Mouse (Mus musculus) lung, adult 18-20 months (tissue): Measurements from ENCODE around the gene Ush1g.

Source experiments
- DNase-seq, 2 experiments: peaks; one replicate each; pipeline ENCODE4 v3.0.0; 2022; ENCODE audit warnings: mixed read lengths in 2 of 2

The Ush1g gene

DNA sequence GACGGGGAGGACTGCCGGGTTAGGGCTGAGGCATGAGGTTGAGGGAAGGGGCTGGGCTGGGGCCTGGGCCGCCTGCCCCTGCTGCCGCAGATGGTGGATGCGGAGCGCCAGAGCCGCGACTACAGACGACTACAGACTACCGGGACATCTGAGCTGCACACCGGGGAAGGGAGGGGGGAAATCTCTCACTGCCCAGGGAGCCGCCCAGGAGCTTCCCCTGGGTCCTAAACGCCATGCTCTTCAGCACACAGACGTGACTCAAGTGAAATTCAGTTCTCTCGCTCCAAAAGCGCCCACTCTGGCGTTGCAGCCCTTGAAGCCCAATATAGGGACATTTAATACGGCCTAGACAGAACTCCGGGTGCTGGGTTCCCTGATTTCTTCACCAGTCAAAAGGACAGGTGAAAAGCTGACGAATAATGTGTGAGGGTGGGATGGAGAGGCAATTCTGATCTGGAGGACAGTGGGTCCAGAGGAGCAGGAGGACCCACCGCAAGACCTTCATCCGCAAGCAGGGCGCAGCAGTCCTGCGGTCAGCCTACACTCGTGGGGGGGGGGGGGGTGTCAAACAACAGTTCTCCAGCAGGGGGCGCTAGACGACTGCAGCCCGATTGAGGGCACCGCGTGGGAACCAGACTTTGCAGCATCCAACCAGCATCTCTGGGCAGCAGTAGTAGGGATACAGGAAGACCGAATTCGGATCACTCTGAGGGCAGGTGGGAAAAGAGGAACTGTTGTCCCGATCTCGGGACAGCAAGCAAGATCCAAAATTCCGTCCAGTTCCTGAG lies at the start of gene Ush1g:
Gene Ush1g (minus strand): TSS at position 136 of the 788 bp plus-strand sequence.
- peak; percentile 21 to 28 for DNase-seq

DNA sequence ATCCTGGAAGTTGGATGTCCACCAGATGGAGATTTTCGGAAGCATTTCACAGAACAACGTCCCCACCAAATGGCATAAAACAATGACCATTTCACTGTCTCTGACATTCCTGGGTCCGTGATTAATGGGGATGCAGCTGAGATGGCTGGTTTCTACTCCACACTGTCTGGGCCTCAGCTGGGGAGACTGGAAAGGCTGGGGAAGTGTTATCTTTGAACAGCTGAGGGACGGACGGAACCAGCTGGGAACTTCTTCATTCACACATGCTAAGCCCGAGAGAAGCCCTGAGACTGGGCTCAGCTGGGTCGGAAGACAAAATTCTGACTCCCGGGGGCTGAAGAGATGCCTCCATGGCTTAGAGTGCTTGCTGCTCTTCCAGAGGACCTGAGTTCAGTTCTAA lies 49.5 kb upstream of the Ush1g start:
- DNase-seq, result no peak

DNA sequence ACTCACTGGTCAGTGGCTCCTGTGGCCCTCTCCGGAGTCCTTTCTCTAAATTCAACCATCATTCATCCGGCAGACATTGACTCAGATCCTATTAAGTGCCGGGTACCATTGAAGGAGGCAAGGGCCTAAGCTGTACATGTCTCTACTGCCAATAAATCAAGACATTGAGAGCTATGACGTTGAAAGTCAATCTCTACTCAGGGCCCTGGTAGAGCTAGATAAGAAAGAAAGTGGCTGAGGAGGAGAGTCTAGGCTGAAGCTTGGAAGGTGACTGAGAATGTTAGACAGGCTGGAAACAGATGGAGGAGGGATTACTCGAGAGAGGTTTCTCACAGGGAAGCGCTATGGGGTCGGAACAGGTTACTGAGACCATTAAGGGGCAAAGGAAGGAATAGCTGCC lies 48.5 kb upstream of the Ush1g start:
- DNase-seq, result no peak

DNA sequence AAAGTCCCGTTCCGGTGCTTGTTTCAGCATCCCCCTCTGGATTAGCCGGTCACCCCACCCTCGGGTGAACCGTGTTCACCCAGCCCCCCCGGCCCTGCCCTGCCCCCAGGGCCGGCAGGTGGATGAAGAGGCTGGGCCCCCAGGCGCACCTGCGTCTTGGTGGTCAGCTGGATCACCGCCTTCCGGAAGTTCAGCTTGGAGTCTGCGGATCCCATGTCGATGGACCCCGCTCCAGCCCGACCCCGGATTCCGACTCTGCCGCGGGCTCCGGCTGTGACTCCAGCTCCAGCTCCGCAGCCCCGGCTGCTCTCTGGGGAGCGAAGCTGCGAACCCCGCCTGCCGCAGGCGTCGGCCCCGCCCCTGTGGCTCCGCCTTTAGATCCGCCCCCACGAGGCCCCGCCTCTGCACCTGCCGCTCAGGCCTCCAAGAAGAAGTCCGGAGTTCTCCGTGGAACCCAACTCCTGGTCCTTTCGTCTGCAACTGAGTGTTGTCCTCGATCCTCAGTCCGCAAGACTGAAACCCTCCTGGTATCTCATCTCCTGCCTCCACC lies 45.6 kb upstream of the Ush1g start, which contains the start of gene Hid1:
Gene Hid1 (minus strand): TSS at position 362 of the 550 bp plus-strand sequence.
- DNase-seq, result peak; percentile 90

DNA sequence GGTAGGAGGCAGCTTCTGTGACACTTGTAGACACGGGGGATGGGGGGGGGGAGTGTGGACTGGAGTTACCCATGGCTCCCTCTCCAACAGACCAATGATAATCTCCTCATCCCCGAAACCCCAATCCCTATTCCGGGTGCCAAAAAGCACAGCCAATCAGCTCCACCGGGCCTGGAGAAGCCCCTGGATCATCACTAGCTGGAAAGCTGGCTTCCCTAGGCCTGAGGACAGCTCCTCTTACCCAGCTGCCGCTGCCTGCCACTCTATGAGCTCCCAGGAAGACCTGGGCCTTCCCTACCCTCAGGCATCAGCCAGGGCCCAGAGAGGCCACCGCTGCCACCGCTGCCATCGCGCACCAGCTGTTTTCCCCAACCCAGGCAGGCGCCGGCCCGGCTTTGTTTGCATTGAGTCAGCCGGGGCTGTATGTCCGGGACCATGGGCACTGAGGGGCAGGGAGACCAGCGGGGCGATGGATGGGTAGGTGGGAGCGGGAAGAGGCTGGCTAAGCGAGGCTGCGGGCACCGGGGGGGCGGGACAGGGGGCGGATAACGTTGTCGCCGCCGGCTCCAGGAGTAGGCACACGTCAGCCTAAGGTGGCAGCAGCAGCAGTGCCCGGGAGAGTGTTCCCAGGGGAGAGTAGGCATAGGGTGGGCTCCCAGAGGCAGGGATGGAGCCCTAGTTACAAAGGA lies 45.0 kb upstream of the Ush1g start:
- no peak for DNase-seq

DNA sequence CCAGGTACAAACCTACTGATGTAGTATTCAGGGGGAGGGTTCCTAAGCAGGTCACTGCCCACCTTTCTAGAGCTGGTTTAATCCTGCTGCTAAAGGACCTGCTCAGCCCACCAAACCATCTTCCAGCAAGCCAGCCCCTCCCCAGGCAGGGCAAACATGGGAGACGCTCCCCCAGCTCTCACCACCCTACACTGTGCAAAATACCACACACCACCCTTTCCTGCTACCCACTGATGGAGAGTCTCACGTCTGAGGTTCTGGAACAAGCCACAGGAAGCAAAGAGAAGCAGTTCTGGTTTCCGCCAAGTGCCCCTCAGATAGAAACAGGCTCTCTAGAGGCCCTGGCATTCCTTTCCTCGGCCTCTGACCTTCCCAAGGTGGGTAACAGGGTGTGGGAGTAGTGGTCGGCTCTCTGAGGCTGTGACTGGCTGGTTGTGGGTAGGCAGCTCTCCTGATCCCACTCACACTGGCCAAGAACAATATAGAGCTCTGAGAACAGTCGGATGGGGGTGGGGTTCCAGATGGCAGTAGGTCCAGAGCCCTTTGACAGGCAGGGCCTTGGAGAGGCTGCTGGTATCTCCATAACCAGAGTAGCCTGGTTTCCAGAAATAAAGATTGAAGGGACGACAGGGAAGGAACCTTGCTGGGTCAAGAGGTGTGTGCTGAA lies 44.3 kb upstream of the Ush1g start:
- DNase-seq, result no peak

DNA sequence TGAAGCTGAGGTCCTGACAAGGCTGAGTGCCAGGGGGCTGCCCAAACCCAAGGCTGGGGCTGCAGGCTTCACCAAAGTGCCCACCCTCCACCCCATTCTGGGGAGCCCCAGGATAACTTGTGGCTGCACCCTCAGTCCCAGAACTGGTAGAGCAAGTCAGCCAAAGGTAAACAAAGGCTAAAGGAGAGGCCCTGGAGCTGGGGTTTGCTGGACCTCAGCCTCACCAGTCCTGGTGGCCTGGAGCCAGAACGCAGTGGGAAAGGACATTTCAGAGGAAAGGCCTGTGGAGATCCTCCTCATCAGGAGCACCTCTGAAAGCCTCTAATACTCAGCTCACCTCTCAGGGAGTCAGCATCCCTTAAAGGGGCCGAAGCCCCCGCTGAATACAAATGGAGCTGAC lies 42.3 kb upstream of the Ush1g start:
- DNase-seq, result peak; percentile 61 to 69

DNA sequence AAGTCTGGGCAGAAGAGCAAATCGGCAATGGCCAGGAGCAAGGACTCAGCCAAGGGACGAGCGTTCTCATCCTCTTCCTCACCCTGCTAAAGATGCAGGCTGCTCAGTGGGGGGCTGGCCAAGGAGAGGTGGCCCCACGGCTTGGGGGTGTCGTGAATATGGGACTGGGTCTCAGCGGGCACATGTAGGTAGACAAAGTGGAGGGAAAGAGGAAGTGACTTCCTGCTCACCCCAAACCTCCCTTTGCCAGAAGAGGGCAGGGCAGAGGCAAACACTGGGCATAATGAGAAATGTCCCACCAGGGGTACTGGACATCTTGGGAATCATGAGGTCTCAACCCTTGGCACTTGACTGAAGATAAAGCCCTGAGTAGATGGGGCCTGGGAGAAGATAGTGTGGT lies 37.9 kb upstream of the Ush1g start:
- DNase-seq, result no peak

DNA sequence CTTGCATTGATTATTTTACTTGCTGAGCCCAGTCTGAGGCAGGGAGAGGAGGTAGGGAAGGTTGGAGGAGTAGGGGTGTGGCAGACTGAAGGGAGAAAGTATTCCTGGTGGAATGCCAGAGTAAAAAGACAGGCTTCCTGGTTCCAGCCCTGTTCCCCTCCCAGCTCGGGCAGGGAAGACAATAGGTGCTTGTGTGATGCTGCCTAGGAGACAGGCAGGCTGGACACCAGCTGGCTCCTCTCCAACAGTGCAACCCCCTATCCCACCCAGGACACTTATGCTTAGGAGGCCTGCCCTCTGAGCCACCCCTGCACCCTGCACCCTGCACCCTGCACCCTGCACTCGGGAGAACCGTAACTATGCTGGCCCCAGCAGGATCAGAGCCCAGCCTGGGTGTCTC lies 37.5 kb upstream of the Ush1g start:
- peak; percentile 34 to 46 for DNase-seq

DNA sequence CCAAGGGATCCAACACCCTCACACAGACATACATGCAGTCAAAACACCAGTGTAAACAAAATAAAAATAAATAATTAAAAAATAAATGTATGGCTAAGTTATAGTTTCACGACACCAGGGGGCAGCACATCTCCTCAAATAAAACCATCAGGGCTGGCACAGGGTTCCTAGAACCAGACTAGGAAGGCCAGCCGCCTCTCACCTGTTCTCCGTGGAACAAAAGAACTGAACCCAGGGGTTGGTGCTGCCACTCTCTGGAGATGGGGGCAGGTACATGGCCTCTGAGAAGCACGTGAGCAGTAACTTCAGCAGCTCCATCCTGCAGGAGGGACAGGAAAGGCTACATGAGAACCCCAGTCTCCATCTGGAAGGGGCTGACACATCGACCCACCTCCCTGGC lies 36.6 kb upstream of the Ush1g start:
- peak; percentile 65 to 77 for DNase-seq

DNA sequence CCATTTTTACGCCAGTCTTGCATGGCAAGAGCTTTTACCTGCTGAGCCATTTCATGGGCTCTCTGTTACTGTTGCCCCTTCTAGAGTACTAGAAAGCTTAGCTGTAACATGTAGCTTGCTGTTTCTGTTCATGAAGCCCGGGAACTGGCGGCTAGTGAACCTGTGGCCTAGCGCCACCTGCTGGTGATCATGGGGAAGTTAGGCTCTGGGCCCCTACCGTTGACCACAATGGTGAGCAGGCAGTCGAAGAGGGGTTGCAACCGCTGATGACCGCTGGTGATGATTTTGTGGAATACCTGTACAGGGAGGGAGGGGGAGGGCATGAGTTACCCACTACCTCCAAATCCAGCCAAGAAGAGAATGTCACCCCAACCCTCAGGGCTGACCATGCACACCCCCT lies 32.3 kb upstream of the Ush1g start:
- peak; percentile 49 to 60 for DNase-seq

DNA sequence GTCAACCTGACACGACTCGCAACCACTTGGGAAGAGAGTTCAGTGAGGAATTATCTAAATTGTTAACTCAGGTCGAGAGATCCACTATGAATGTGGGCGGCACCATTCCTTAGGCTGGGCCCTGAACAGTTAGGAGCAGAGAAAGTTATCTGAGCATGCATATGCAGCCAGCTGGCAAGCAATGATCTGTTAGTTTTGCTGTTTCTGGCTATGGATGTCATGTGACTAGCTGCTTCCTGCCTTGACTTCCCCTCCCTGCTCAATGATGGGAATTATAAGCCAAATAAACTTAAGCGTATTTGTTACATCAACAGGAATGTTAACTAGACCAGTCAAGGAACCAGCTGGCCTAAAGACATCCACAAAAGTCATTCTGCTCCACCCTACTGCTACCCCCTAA lies 31.5 kb upstream of the Ush1g start:
- no peak for DNase-seq

DNA sequence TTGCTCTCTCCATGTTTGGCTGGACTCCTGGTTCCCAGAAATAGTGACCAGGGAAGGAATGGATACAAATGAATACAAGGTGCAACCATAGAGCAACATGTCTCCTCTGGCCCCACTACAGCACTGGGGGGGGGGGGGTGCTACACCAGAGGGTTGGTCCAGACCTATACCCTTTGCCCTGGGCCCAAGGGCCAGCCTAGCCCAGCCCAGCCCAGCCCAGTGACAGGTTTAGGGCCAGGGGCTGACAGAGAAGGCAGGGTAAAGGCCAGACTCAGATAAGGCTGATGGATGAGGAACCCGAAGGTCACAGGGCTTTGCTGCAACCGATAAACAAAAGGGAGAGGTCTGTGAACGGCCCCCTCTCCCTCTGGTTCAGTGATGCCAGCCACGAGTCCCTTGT lies 28.1 kb upstream of the Ush1g start:
- no peak for DNase-seq

DNA sequence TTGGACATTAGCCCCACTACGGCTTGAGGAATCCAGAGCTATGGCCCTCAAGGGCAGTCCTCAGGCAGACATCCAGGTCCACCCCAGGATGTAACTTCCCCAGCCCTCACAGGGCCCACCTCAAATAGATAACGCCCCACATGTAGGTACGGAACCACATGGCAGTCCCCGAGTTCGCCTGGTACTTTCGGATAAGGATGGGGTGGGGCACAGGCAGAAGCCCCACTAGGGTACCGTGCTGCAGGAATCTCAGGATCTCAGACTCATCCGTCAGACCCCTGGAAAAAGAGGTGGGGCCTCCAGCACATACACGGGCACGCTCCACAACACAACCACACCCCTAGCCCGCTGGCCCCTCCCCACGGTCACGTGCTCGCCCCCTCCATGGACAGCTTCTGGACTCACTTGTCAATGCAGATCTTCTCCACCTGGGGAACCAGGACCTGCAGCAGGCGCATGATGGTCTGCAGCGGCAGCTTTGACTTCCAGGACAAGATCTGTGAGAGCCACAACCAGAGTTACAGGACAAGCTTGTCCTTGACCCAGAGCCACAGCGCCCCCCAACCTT lies 26.9 kb upstream of the Ush1g start:
- DNase-seq, result no peak

DNA sequence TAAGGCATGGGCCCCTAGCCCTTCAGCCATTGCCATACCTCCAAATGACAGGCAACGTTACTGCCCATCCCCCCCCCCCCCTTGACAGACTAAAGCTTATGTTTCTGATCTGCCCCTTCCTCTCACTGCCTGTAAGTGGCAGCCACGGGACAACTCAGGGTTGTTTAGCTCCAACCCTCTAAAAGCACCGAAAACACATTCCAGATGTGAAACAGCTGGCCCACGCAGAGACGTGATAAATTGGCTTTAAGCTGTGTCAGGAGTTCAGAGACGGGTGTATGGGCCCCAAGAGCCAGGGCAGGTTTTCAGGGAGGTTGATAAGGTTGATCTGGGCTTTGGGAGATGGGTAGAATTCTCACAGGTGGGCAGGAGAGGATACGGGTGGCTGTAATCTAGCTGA lies 23.7 kb upstream of the Ush1g start:
- DNase-seq, result no peak

DNA sequence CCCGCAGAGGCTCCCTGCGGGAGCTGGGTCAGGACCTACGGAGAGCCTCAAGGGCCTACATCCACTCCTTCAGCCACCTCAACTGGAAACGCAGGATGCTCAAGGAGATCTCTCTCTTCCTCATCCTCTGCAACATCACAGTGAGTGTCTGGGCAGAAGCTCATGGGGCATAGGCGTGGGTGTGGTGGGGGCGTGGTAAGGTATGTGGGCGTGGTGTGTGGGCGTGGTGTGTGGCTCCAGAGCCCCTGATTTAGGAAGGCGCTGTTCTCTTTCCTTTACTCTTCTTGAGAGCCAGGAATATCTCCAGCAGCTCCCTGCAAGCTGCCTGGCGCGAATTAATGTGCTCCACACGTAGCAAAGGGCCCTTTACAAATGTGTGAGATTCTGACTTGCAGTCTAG lies 23.1 kb upstream of the Ush1g start:
- no peak for DNase-seq

DNA sequence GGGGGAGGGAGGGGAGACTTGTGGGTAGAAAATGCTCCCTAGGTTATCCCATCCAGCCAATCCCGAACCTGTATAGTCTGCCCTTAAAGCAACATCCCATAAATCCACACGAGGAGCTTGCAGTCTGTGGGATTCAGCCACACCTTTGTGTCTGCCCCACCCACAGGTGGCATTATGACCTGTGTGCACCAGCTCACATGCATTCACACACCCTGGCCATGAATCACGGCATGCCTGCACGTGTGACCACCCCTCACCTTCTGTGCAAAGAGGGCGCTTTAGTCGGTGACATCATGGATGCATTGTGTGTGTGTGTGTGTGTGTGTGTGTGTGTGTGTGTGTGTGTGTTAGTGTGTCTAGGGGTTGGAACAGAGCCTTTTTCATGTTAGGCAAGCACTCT lies 20.0 kb upstream of the Ush1g start:
- no peak for DNase-seq

DNA sequence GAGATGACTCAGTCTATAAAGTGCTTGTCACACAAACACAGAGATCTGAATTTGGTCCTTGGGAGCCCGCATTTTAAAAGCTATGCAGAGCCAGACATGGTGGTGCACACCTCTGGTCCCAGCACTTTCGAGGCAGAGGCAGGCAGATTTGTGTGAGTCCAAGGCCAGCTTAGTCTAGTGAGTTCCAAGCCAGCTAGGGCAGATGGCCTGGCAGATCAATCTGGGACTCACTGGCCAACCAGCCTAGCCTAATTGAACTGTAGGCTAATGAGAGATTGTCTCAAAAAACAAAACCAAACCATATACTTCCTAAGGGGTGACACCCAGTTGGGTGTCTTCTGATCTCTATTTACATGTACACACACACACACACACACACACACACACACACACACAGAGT lies 19.4 kb upstream of the Ush1g start:
- DNase-seq, result no peak

DNA sequence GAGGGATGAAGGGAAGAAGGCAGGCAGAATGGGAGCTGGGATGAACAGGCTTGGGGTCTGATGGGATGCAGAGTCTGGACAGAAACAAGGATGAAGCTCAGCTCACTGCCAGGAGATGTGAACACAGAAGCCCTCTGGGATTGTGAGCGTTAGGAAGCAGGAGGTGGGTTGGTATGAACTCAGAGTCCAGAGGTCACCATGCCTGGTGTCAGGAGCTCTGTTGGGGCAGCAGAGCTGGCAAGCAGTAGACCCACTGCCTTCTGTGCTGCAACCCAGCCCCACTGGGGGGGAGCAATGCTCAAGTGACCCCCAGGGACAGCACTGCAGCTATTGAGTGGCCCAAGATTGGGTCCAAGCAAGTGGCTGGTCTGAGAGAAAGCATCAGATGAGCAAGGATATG lies 16.0 kb upstream of the Ush1g start:
- DNase-seq, result no peak

DNA sequence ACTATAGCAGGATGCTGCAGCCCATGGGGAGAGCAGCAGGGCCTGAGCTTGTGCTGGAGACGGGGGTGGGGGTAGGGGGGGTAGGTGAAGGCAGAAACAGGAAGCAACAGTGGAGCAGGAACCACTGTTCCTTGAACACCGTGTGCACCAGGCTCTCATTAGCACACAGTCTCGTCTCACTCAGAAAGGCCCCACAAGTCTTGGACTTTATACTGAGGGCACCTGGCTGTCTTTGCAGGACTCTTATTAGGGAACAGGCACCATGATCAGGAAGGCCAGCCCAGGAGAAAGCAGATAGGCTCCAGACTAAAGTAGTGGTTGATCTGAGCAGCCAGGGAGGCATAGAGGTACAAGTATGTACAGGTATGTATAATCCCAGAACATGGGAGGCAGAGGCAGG lies 15.5 kb upstream of the Ush1g start:
- no peak for DNase-seq

DNA sequence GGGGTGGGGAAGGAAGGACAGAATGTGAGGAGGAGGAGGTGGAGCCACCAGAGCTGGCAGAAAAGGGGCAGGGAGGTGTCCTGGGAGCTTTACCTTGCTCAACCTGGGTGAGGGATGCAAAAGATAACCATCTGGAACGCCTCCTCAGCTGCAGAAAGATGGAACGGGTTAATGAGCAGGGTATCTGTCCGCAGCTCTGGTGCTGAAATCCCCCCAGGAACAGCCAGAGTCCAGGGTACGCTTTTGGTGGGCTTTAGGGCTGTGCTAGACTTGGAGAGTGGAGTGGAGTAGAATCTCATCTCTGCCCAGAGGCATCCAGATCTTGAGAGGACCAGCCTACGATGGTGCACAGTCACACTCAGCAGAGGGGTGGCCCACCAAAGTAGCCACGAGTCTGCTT lies 14.3 kb upstream of the Ush1g start:
- no peak for DNase-seq

DNA sequence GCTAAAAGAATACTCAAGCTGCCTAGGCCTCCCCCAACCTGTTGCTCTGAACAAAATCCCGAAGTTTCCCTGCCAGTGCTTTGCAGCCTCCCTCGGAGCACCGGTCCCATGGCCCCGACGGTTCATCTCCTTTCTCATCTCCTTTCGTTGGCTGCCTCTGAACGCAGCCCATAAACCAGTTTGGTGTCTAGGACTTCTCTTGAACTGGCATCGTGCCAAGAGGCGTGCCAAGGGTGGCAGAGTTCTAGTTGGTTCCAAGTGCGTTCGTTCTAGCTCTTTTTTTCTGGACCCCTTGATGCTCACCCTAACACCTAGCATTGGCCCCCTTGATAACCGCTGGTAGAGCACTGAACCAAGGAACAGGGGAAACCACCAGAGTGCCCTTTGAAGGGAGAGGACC lies 13.4 kb upstream of the Ush1g start:
- DNase-seq, result peak in 1 of 2 experiments; percentile 39

DNA sequence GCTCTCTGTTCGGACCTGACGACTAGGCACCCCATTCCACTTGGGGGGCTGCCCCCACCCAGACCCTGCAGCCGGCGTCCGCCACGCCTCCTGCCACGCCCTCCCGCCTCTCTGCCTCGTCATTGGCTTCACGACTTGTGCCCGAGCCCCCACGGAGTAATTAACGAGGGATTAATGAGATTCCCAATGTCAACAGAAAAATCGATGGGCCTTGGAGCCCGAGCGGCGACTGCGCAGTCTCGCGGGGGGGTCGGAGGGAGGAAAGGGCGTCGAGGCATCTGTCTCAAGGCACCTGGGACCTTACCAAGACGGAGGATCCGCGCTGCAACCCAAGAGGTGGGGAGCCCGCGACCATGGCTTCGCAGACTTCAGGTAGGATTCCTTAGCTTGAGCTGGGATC lies 12.7 kb upstream of the Ush1g start, which contains the start of gene Otop3:
Gene Otop3 (plus strand): TSS at position 201 of the 400 bp plus-strand sequence.
- no peak for DNase-seq
